Mouse (Mus musculus) small intestine, adult 2 months (tissue): ENCODE measurements around the gene Chmp6. TPM values are rescaled to one million over a fixed set of nuclear protein-coding genes. Genes with fewer than 3 reads are reported as not detected.

Experiments
- H3K27ac ChIP-seq: fragments of 200-500 bp; 2 replicates; pipeline ENCODE4 v1.5.1; 2012; ENCODE audit warnings: low read depth, low read length, control low read depth, inconsistent platforms; ENCODE audit not compliant: insufficient read depth
- H3K27me3 ChIP-seq: fragments of 200-500 bp; 2 replicates; pipeline ENCODE4 v1.6.1; 2012; ENCODE audit warnings: mild to moderate bottlenecking, moderate library complexity, low read length, inconsistent platforms; ENCODE audit not compliant: control insufficient read depth, insufficient read depth
- H3K36me3 ChIP-seq: fragments of 200-500 bp; 2 replicates; pipeline ENCODE4 v1.6.1; 2012; ENCODE audit warnings: mild to moderate bottlenecking, low read length, control low read depth, inconsistent platforms; ENCODE audit not compliant: control insufficient read depth, insufficient read depth
- H3K4me1 ChIP-seq: fragments of 200-500 bp; 2 replicates; pipeline ENCODE4 v1.6.1; 2012; ENCODE audit warnings: low read length, inconsistent platforms, mixed read lengths; ENCODE audit not compliant: control insufficient read depth, insufficient read depth, insufficient read length
- H3K4me3 ChIP-seq: fragments of 200-500 bp; 2 replicates; pipeline ENCODE4 v1.5.1; 2012; ENCODE audit warnings: low read depth, mild to moderate bottlenecking, control low read depth, inconsistent platforms, low read length, moderate library complexity
- CTCF ChIP-seq: fragments of 200-500 bp; IDR thresholded peaks from 2 replicates; pipeline ENCODE4 v1.5.1; 2012; ENCODE audit warnings: low read depth, mild to moderate bottlenecking, control low read depth, inconsistent platforms, low read length, moderate library complexity, mixed read lengths; ENCODE audit not compliant: insufficient replicate concordance, insufficient read length; ENCODE audit errors: extremely low read depth
- POLR2A ChIP-seq: fragments of 200-500 bp; IDR thresholded peaks from 2 replicates; pipeline ENCODE4 v1.6.1; 2012; ENCODE audit warnings: low read depth, mild to moderate bottlenecking, control low read depth, inconsistent platforms, low read length, moderate library complexity
- WGBS: fragments of 180-500 bp; shearing (Covaris S2); methylation state at CpG from one replicate; pipeline ENCODE4 v1.1.7; 2018; 5-methylcytosine and 5-hydroxymethylcytosine counted together
- polyA plus RNA-seq: library from polyadenylated mRNA; depleted of rRNA; stranded (reverse); fragments of >200 nt; gene quantifications from 2 replicates; pipeline ENCODE4 v1.2.3, GENCODE M21; 2012

The Chmp6 gene
- polyA plus RNA-seq, 1 experiment, result 137 TPM

GRCm38 (mm10) chr11:119916834-119917469, 3.7 kb downstream of the Chmp6 start:
- no peaks in the 10 kb centered on the region for H3K27me3 ChIP-seq
- peaks cover 32% of the 10 kb centered on the region for H3K4me1 ChIP-seq
- WGBS, result 87% methylated on average over 21 of the region's 21 CpGs
- H3K27ac ChIP-seq, result peak overlapping the region; percentile 99
- H3K36me3 ChIP-seq, result peaks cover 26% of the 10 kb centered on the region
- TF ChIP-seq CTCF (no peak), POLR2A (no peak)
- H3K4me3 ChIP-seq, result peak overlapping the region; percentile 83

DNA sequence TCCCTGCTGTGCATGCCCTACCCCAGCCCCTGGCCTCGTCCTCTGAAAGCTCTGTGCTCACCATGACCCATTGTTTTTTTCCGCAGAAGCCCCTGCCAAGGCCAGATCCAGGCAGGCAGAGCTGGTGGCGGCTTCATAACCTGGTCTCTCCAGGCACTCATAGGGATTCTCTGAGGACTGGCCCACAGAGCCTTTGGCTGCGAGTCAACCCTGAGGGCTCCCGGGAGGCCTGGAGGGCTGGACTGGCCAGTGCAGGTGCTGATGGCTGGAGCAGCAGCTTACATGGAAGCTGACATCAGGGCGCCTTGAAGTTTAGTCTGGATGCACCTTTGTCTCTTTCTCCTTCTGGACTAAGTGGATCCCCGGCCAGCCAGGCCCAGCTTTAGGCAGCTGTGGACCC, 5.3 kb downstream of the Chmp6 start:
- Histone ChIP-seq H3K4me1 (peaks cover 25% of the 10 kb centered on the region), H3K4me3 (no peak overlapping the region), H3K36me3 (peaks cover 26% of the 10 kb centered on the region), H3K27me3 (no peaks in the 10 kb centered on the region), H3K27ac (no peak overlapping the region)
- 96% methylated on average over 7 of the region's 7 CpGs for WGBS
- TF ChIP-seq CTCF, result no peak
- TF ChIP-seq POLR2A, result no peak

DNA sequence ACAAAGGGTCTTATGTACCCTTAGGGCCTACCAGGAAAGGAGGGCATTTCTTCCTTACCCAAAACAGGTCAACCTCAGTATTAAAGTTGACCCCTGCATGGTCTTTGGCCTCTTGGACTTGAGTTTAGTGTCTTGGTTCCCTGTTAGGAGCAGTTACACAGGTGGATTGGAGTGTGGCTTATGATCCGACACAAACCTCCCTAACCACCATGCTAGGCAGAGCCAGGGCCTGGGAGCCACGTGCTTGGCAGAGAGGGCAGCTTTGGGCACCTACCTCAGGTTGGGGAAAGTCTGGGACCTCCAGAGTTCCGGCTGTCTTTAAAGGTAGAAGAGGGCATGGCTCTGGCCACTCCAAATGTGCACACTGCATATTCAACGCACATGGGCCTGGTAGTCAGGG, 6.2 kb downstream of the Chmp6 start:
- peaks cover 22% of the 10 kb centered on the region for H3K4me1 ChIP-seq
- H3K27ac ChIP-seq, result no peak overlapping the region
- 95% methylated on average over 4 of the region's 4 CpGs for WGBS
- TF ChIP-seq CTCF (no peak), POLR2A (no peak)
- H3K4me3 ChIP-seq, result no peak overlapping the region
- H3K27me3 ChIP-seq, result no peaks in the 10 kb centered on the region
- H3K36me3 ChIP-seq, result peaks cover 26% of the 10 kb centered on the region

DNA sequence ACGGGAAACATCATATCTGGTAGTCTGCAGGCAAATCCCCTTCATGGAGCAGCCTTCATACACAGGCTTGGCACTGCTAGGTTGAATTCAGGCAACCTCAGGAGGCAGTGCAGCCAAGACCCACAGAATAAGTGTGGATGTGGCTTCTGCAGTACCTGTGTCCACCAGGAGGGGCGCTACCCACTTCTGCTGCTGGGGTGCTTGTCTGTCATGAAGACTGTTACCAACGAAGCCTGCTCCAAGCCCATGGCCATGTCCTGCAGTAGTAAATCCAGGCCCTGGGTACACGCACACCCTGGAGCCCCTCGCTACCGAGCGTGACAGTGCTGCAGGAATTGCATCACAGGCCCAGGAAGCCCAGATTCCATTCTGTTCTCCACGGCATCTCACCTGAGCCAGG, 6.7 kb downstream of the Chmp6 start:
- no peak overlapping the region for H3K27ac ChIP-seq
- WGBS, result 68% methylated on average over 8 of the region's 8 CpGs

DNA sequence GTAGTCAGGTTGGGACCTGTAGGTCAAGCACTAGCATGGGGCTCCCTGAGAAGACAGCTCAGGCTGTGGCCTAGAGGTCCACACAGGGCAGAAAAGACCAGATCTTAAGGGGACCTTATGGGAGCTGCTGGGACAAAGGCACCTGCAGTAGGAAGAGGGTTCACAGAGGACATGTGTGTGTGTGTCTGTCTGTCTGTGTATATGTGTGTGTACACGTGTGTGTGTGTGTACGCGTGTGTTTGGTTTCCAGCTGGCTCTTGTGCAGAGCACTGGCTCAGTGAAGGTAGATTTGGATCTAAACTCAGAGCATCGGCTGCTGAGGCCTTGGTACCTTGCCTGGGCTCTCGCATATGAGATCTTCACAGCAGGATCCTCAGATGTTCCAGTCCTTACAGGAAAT, 7.4 kb downstream of the Chmp6 start:
- Histone ChIP-seq H3K36me3 (peaks cover 26% of the 10 kb centered on the region), H3K4me3 (no peak overlapping the region), H3K27ac (no peak overlapping the region), H3K4me1 (peaks cover 10% of the 10 kb centered on the region), H3K27me3 (no peaks in the 10 kb centered on the region)
- TF ChIP-seq POLR2A (no peak), CTCF (no peak)
- 87% methylated on average over 5 of the region's 5 CpGs for WGBS

More for the DNA sequence above, 6.7 kb downstream of the Chmp6 start:
- peaks cover 17% of the 10 kb centered on the region for H3K4me1 ChIP-seq
- H3K27me3 ChIP-seq, result no peaks in the 10 kb centered on the region
- peaks cover 26% of the 10 kb centered on the region for H3K36me3 ChIP-seq
- H3K4me3 ChIP-seq, result no peak overlapping the region
- TF ChIP-seq POLR2A, result no peak
- peak; percentile 71; the same call in 1 of the 2 replicates for TF ChIP-seq CTCF

- Histone ChIP-seq H3K27me3 (no peaks in the 10 kb centered on the region), H3K27ac (no peak overlapping the region), H3K4me1 (peaks cover 4% of the 10 kb centered on the region; the same call in 1 of the 2 replicates), H3K4me3 (no peak overlapping the region), H3K36me3 (no peaks in the 10 kb centered on the region)
- no peak for TF ChIP-seq CTCF
- no peak for TF ChIP-seq POLR2A
- 78% methylated on average over 5 of the region's 5 CpGs for WGBS
These were observed 11.9 kb downstream of the Chmp6 start for GRCm38 (mm10) chr11:119925176-119925575.

GRCm38 (mm10) chr11:119926762-119927161, 13.5 kb downstream of the Chmp6 start:
- peaks cover 4% of the 10 kb centered on the region; the same call in 1 of the 2 replicates for H3K4me1 ChIP-seq
- WGBS, result 66% methylated on average over 5 of the region's 5 CpGs
- no peaks in the 10 kb centered on the region for H3K36me3 ChIP-seq
- H3K27me3 ChIP-seq, result no peaks in the 10 kb centered on the region
- no peak overlapping the region for H3K4me3 ChIP-seq
- H3K27ac ChIP-seq, result no peak overlapping the region
- TF ChIP-seq CTCF, result no peak
- TF ChIP-seq POLR2A, result no peak

DNA sequence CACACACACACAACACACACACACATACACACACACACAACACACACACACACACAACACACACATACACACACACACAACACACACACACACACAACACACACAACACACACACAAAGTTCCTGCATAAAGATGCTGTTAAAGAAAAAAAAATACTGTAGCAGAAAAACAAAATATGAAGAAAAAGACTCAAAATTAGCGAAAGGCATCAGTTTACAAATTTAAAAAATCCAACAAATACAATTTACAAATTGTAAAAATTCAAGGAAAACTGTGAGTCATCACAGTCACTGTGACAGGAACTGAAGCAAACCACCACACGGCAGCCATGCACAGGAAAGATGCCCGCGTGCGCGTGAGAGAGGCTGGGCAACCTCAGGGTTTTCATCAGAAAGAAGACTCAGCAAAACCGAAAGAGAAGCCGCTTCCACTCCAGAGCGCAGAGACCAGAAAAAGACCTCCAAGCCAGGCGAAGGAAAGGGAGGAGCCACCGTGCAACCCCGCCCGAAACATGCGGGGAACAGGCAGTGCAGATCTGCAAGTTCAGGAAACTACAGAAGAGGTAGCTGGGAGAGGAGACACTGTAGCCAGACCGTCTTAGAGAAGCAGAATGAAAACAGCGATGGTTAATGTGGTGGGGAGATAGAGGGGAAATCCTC, 14.9 kb downstream of the Chmp6 start:
- 19% methylated on average over 16 of the region's 16 CpGs for WGBS
- Histone ChIP-seq H3K27ac (peak overlapping the region; percentile 8), H3K4me3 (peak overlapping the region; percentile 33), H3K36me3 (no peaks in the 10 kb centered on the region), H3K4me1 (peaks cover 6% of the 10 kb centered on the region), H3K27me3 (no peaks in the 10 kb centered on the region)
- TF ChIP-seq CTCF (no peak), POLR2A (no peak)
